Mouse (Mus musculus): Measurements from ENCODE around the gene Ccna1.

Gene Ccna1

GRCm38 (mm10) chr3:55064396-55064795 lies 9.1 kb upstream of the Ccna1 start:
- peak; percentile 73 to 87 for DNase-seq

DNA sequence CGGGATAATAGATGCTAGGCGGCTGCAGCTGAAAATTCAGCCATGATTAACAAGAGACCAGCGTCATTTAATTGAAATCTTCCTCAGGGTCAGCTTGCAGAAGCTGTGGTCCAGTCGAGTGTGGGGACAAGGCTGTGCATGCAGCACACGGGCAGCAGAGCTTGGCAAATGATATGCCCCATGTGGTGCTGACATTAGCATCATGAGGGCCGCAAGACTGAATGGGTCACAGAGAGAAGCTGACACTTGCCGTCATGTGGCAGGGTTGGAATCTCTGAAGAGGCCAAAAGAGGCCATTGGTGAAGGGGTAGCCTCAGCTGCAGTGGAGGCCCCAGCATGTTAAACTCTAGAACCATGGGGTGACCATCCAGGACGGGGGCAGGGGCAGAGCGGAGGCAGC lies 7.4 kb upstream of the Ccna1 start:
- no peak for DNase-seq

DNA sequence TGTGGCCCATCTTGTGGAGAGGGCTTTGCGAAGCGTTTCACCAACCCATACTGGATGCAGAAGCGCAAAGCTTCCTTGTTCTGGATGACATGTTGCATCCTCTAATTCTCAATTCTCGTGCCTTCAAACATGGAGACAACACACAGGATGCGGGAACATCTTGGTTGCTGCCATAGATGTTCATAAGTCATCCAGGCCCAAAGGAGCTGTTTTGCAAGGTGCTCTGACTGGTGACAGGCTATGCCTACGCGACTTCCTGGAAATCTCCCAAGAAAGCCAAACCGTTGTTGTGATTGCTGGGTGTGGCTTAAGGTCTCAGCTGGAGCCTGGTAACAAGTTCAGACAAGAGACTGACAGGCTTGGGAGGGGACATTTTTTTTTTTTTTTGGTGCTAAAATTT lies 1.1 kb upstream of the Ccna1 start:
- DNase-seq: no peak

DNA sequence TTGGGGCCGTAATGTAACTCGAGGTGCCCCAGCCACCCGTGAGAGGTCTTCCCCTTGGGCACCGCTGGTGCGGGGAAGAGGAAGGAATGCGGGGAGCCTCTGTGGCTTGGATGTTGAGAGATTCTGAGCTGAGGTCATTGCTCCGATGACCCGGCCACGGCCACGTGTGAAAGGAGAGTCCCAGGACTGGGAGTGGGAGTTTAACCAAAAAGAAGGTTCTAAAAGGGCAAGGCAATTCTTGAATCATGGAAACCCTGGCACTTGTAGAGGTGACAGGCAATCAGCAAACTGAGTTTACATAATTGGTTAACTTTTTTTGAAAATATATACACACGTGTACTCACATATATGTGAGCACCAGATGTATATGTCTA lies 433 bp upstream of the Ccna1 start:
- no peak for DNase-seq

- DNase-seq: no peak
These were observed 1.1 kb downstream of the Ccna1 start for GRCm38 (mm10) chr3:55054231-55054630.

DNA sequence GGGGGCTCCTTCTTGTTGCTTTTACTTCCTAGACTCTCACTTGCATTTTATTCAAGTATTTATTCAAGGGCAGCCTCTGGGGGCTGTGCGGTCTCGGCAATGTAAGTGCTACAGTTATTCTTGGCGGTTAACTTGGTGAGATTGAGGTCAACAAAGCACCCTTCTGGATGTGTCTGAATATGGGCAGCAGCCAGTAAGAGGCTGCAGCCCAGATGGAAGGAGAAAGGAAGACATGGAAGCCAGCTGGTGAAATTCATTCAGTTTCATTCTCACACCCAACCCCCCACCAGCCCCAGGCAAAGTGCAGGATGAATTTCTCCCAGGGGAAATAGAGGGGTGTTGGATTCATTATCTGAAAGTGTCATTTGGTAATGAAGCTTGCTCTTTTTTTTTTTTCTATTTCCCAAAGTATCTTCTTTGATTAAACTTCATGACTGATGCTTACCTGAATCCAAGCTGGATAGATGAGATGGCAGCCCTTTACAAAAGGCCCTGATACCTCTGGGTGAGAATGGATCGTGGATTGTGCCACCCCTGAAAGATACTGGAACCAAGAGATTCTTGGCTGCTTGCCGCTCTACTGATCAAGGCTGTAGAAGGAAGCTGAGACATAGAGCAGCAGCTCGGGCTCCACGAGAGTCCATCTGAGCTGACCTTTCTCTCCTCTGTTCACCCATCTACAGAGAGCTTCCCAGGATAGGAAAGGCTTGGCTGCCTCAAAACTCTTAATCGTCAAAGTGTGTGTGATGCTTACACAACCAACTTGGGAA lies 10.5 kb downstream of the Ccna1 start:
- no peak for DNase-seq

GRCm38 (mm10) chr3:55037608-55038007 lies 17.7 kb downstream of the Ccna1 start:
- no peak for DNase-seq

DNA sequence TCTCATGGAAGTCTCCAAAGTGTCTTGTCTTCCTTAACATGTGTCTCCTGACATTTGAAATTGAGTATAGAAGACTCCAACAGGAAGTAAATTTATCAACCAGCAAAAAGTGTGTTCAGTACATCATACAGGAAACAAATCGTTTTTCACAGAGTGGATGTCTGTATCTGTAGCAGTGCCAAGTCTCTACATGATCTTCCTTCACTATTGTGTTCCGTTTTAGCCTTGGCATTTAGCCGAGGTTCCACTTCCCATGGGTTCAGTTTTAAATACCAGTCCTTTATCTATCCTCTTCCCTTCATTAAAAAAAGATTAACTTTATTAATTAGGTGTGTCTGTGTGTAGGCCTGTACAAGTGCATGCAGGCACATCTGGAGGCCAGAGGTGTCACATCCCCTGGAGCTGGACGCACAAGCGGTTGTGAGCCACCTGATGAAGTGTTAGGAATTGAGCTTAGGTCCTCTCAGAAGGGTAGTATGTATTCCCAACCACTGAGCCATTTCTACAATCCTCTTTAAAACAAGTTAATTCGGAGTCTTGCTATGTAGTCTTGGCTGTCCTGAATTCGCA lies 27.9 kb downstream of the Ccna1 start:
- peak in 1 of 2 experiments; percentile 50 for DNase-seq

DNA sequence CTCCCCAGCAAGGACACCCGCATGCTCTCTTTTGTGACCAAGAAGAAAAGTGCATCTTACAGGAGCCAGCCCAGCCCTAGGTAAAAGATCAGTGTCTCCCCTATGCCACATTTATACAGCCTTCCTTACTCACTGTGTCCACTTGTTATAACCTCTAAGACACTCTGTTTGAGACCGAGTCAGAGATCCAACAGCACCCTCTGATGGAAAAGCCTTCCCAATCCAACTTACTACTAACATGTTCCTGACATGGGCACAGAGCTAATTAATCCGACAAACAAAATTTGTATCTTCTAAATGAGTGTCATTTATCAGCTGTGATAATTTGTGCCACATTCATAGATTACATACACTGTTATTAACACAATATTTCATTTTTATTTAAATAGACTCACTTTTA lies 29.8 kb downstream of the Ccna1 start:
- DNase-seq: no peak

DNA sequence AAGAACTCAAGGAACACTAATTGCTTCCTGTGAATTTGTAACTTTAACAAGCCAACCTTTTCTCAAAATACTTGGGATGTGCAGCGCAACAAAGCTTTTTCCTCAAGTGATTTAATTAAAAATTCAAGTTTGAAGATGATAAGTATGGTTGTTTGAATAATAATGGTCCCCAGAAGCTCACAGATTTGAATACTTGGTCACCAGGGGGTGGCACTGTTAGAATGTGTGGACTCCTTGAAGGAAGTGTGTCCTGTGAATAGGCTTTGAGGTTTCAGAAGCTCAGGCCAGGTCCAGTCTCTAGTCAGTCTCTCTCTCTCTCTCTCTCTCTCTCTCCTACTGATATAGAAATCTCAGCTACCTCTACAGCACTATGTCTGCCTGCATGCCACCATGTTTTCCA lies 32.0 kb downstream of the Ccna1 start:
- no peak for DNase-seq

- DNase-seq: no peak
These were observed 33.1 kb downstream of the Ccna1 start for GRCm38 (mm10) chr3:55022247-55022646.

- no peak for DNase-seq
These were observed 42.8 kb downstream of the Ccna1 start for GRCm38 (mm10) chr3:55012536-55012935.

GRCm38 (mm10) chr3:55011681-55012080 lies 43.6 kb downstream of the Ccna1 start:
- peak in 1 of 2 experiments; percentile 16 for DNase-seq

DNA sequence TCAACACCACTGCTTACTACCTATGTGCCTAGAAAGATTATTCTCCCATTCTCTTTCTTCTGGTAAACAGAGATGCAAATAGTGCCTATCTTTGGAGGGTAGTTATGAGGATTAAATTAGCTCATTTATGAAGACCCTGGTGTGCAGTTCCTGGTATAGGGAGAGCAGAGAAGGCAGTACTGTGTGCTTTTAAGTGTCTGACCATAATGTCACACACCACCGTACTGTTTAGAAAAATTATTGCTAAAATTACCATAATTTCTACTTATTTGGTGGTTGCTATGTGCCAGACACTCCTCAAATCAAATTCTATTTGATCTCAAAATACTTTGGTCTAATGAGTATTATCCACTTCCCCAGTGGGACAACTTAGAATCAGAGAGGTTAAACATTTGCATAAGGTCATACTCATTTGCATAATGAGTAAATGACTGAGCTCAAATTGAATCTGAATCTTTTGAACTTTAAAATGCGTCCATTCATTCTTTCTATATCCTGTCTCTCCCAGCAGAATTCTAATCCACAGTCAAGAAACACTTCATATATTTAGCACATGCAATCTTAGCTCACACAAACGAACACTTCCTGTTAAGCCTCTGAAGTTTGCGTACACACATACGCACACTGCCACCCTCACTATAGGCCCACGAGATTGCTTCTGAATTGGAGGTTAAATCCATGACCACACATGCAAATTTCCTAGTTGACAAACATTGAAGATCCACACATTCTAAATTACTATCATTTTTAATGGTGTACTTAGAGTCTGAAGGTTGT lies 46.1 kb downstream of the Ccna1 start:
- no peak for DNase-seq

DNA sequence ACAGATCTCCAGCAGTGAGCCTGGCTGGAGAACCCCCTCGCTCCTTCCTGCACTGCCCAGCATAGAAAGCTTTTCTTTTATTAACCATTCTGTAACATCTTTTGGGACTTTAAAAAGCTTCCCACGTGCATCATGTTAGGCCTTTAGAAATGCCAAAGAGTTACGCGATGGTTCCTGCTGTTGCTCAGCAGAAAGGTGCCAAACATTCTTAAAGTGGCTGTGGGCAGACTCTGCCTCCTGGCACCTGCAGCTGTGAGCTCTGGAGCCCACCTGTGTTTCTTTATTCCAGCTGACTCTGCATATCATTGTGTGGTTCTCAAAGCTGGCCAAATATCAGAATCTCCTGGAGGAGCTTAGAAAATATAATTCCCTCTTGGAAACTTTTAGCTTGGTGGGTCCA lies 51.3 kb downstream of the Ccna1 start:
- DNase-seq: no peak

GRCm38 (mm10) chr3:55001677-55002076 lies 53.6 kb downstream of the Ccna1 start:
- DNase-seq: no peak
